Mouse (Mus musculus): ENCODE measurements around the gene Sh2d7.

DNA sequence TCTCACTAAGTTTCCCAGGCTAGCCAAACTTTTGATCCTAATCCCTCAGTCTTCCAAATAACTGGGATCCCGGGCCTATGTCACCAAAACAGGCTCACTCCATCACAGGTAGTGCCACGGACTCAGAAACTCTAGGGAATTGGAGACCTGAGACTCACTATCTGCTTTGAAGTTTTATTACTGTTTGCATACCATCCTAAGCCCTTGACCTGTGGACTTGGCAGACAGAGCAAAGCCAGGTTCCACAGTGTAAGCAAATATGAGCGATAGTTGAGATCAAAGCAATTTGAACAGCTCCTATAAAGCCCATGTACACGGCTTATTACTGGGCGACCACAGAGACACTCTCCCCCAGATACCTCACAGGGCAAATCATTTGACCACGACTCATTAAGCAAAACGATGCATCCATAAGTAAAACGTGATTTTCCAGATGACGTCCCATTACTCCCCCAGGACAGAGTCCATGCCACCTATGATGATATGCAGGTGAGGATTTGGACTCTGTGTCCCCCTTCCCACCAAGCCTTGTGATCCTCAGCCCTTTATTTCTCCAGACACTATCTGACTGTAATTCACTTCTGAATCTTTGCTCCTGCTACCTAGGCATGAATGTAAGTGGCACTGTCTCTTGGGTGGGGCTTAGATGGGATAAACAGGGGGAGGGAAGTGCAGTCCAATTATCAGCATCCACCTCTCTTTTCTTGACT is 32.5 kb downstream of the Sh2d7 start:
- TF ChIP-seq CTCF (IDR thresholded peaks at IDR 0.05; ENCODE audit: borderline replicate concordance, extremely low read depth, insufficient read depth, insufficient read length) = no peak
- TF ChIP-seq POLR2A (IDR thresholded peaks at IDR 0.05; ENCODE audit: borderline replicate concordance, extremely low read depth, insufficient read depth, insufficient read length, poor library complexity, severe bottlenecking) = no peak
